Mouse (Mus musculus): ENCODE measurements around the gene Rorc. TPM values are rescaled to one million over a fixed set of nuclear protein-coding genes. Genes with fewer than 3 reads are reported as not detected.

Rorc gene
- total and polyA plus RNA-seq, 3 experiments, result 0.47 to 1.2 (median 1.2) TPM

- in situ Hi-C loops (cut with MboI; ENCODE audit: low pct_ligation_motif_present, low pct_unique_long_range_greater_than_20kb, low sequenced_read_pairs) (no loop called here), dilution Hi-C loops (cut with MboI; ENCODE audit: extremely low pct_ligation_motif_present, extremely low pct_unique_long_range_greater_than_20kb, low sequenced_read_pairs) (no loop called here)
- Histone ChIP-seq H3K9me3 (replicated peaks; ENCODE audit: low read length) (peaks cover 7% of the 10 kb centered on the region), H3K27me3 (replicated peaks) (peaks cover 1% of the 10 kb centered on the region), H3K27ac (ENCODE audit: insufficient read depth, low read depth) (peak within 1 kb of the TSS; percentile 2; the same call in 1 of the 2 replicates), H3K4me1 (ENCODE audit: control insufficient read depth in 1 of 2, insufficient read depth in 2 of 2) (peaks cover 6 to 14% of the 10 kb centered on the region in 2 experiments; a peak in 3 of 4 replicates), H3K36me3 (replicated peaks in 1 of 2; ENCODE audit: control insufficient read depth in 1 of 2, insufficient read depth in 1 of 2, low read length in 1 of 2) (peaks cover 31 to 41% of the 10 kb centered on the region in 2 experiments), H3K4me2 (ENCODE audit: insufficient read depth, low read depth, poor library complexity, severe bottlenecking) (peak within 1 kb of the TSS; percentile 71), H3K4me3 (replicated peaks in 1 of 3; ENCODE audit: low read depth in 2 of 3, low read length in 2 of 3, poor library complexity in 1 of 3) (peak within 1 kb of the TSS; percentile 93 to 98 (median 96)), H3K9ac (ENCODE audit: insufficient read depth, low read depth) (peak within 1 kb of the TSS; percentile 75), H3K79me2 (replicated peaks; ENCODE audit: control insufficient read depth, extremely low read depth, insufficient read depth, poor library complexity, severe bottlenecking) (peaks cover 15% of the 10 kb centered on the region)
- DNase-seq (ENCODE audit: extremely low read depth), result no peak
- TF ChIP-seq POLR2A (IDR thresholded peaks at IDR 0.05; ENCODE audit: low read depth, low read length), result no peak
- 0 out of 2 replicates have a peak, but pooled peaks have one; percentile 11 for TF ChIP-seq MAZ (IDR thresholded peaks at IDR 0.05; ENCODE audit: low read depth, low read length)
Measured at GRCm38 (mm10) chr3:94443597-94443964, 71.0 kb downstream of the Rorc start, which contains the start of gene Oaz3. Gene Oaz3 (minus strand): TSS chr3:94443915.

Other genes with a start within 250 kb of the Rorc start
- gene Gm10696, start 194.6 kb upstream of the Rorc start, total RNA-seq (2012; rRNA removed), result not detected in 2 replicates
- not detected in 2 replicates for gene Gm10696, start 194.6 kb upstream of the Rorc start, total RNA-seq (2014; rRNA removed)
- not detected in 2 replicates for gene Gm10696, start 194.6 kb upstream of the Rorc start, polyA plus RNA-seq (2012; ENCODE audit: insufficient read length, low read depth)
- not detected in 2 replicates for gene Gm5286, start 176.1 kb upstream of the Rorc start, total RNA-seq (2012; rRNA removed)
- gene Gm5286, start 176.1 kb upstream of the Rorc start, total RNA-seq (2014; rRNA removed), result not detected in 2 replicates
- not detected in 2 replicates for gene Gm5286, start 176.1 kb upstream of the Rorc start, polyA plus RNA-seq (2012; ENCODE audit: insufficient read length, low read depth)
- gene Gm4778, start 108.8 kb upstream of the Rorc start, total RNA-seq (2012; rRNA removed), result not detected in 2 replicates
- gene Gm4778, start 108.8 kb upstream of the Rorc start, total RNA-seq (2014; rRNA removed), result not detected in 2 replicates
- not detected in 2 replicates for gene Gm4778, start 108.8 kb upstream of the Rorc start, polyA plus RNA-seq (2012; ENCODE audit: insufficient read length, low read depth)
- 2.2 and 2.4 TPM in 2 replicates for gene Them4, start 62.7 kb upstream of the Rorc start, total RNA-seq (2012; rRNA removed)
- 6.3 and 7.2 TPM in 2 replicates for gene Them4, start 62.7 kb upstream of the Rorc start, total RNA-seq (2014; rRNA removed)
- 3.6 and 4.8 TPM in 2 replicates for gene Them4, start 62.7 kb upstream of the Rorc start, polyA plus RNA-seq (2012; ENCODE audit: insufficient read length, low read depth)
- gene Them5, start 30.7 kb upstream of the Rorc start, total RNA-seq (2012; rRNA removed), result not detected in 2 replicates
- gene Them5, start 30.7 kb upstream of the Rorc start, total RNA-seq (2014; rRNA removed), result not detected in 2 replicates
- not detected in 2 replicates for gene Them5, start 30.7 kb upstream of the Rorc start, polyA plus RNA-seq (2012; ENCODE audit: insufficient read length, low read depth)
- not detected in 2 replicates for gene C2cd4d, start 10.4 kb upstream of the Rorc start, total RNA-seq (2012; rRNA removed)
- not detected in 2 replicates for gene C2cd4d, start 10.4 kb upstream of the Rorc start, total RNA-seq (2014; rRNA removed)
- gene C2cd4d, start 10.4 kb upstream of the Rorc start, polyA plus RNA-seq (2012; ENCODE audit: insufficient read length, low read depth), result not detected in 2 replicates
- not detected in 2 replicates for gene Lingo4, start 25.7 kb downstream of the Rorc start, total RNA-seq (2012; rRNA removed)
- not detected in 2 replicates for gene Lingo4, start 25.7 kb downstream of the Rorc start, total RNA-seq (2014; rRNA removed)
- not detected in 2 replicates for gene Lingo4, start 25.7 kb downstream of the Rorc start, polyA plus RNA-seq (2012; ENCODE audit: insufficient read length, low read depth)
- gene Tdrkh, start 40.5 kb downstream of the Rorc start, total RNA-seq (2012; rRNA removed), result not detected in 2 replicates
- gene Tdrkh, start 40.5 kb downstream of the Rorc start, total RNA-seq (2014; rRNA removed), result not detected in 2 replicates
- gene Tdrkh, start 40.5 kb downstream of the Rorc start, polyA plus RNA-seq (2012; ENCODE audit: insufficient read length, low read depth), result not detected in 2 replicates
- 114 and 128 TPM in 2 replicates for gene Mrpl9, start 70.5 kb downstream of the Rorc start, total RNA-seq (2012; rRNA removed)
- gene Mrpl9, start 70.5 kb downstream of the Rorc start, total RNA-seq (2014; rRNA removed), result 110 and 111 TPM in 2 replicates
- gene Mrpl9, start 70.5 kb downstream of the Rorc start, polyA plus RNA-seq (2012; ENCODE audit: insufficient read length, low read depth), result 104 and 119 TPM in 2 replicates
- 0.51 and 0.80 TPM in 2 replicates for gene Oaz3, start 71.1 kb downstream of the Rorc start, total RNA-seq (2012; rRNA removed)
- gene Oaz3, start 71.1 kb downstream of the Rorc start, total RNA-seq (2014; rRNA removed), result not detected in 2 replicates
- gene Oaz3, start 71.1 kb downstream of the Rorc start, polyA plus RNA-seq (2012; ENCODE audit: insufficient read length, low read depth), result 0.29 and 0.71 TPM in 2 replicates
- gene Celf3, start 105.5 kb downstream of the Rorc start, total RNA-seq (2012; rRNA removed), result 0.13 and 0.21 TPM in 2 replicates
- not detected in 2 replicates for gene Celf3, start 105.5 kb downstream of the Rorc start, total RNA-seq (2014; rRNA removed)
- 0.56 and 0.70 TPM in 2 replicates for gene Celf3, start 105.5 kb downstream of the Rorc start, polyA plus RNA-seq (2012; ENCODE audit: insufficient read length, low read depth)
- gene Riiad1, start 107.5 kb downstream of the Rorc start, total RNA-seq (2012; rRNA removed), result not detected in 2 replicates
- gene Riiad1, start 107.5 kb downstream of the Rorc start, total RNA-seq (2014; rRNA removed), result not detected in 2 replicates
- gene Riiad1, start 107.5 kb downstream of the Rorc start, polyA plus RNA-seq (2012; ENCODE audit: insufficient read length, low read depth), result not detected in 2 replicates
- gene Snx27, start 209.9 kb downstream of the Rorc start, total RNA-seq (2012; rRNA removed), result 23.1 and 24.9 TPM in 2 replicates
- gene Snx27, start 209.9 kb downstream of the Rorc start, total RNA-seq (2014; rRNA removed), result 31.3 and 34.9 TPM in 2 replicates
- 30.2 and 35.3 TPM in 2 replicates for gene Snx27, start 209.9 kb downstream of the Rorc start, polyA plus RNA-seq (2012; ENCODE audit: insufficient read length, low read depth)